Mouse (Mus musculus) embryonic facial prominence, embryonic 15.5 days (tissue): ENCODE measurements around the gene Slc22a26. TPM values are rescaled to one million over a fixed set of nuclear protein-coding genes. Genes with fewer than 3 reads are reported as not detected.
"Not testable (repeated sequence)": the region's sequence is repeated elsewhere in the genome, so short reads cannot be mapped to it uniquely, and the experiment has no call there.

ENCODE experiments used
- ATAC-seq: fragments of 200-750 bp; cut with Nextera tagmentation; 2 replicates; pipeline ENCODE4 v1.8.0; 2017; ENCODE audit warnings: low read depth, moderate TSS enrichment; ENCODE audit not compliant: insufficient number of reproducible peaks, low FRiP score, low TSS enrichment
- H3K27ac ChIP-seq: fragments of 300-500 bp; sonication (generic); replicated peaks from 2 replicates; pipeline ENCODE4 v1.5.1; 2015; ENCODE audit warnings: mild to moderate bottlenecking, inconsistent platforms
- H3K27me3 ChIP-seq: fragments of 300-500 bp; sonication (generic); 2 replicates; pipeline ENCODE4 v1.6.1; 2015; ENCODE audit warnings: inconsistent platforms
- H3K36me3 ChIP-seq: fragments of 300-500 bp; sonication (generic); 2 replicates; pipeline ENCODE4 v1.6.1; 2015; ENCODE audit warnings: mild to moderate bottlenecking, inconsistent platforms
- H3K4me1 ChIP-seq: fragments of 300-500 bp; sonication (generic); 2 replicates; pipeline ENCODE4 v1.6.1; 2015; ENCODE audit warnings: inconsistent platforms
- H3K4me2 ChIP-seq: fragments of 300-500 bp; sonication (generic); replicated peaks from 2 replicates; pipeline ENCODE4 v1.6.1; 2015; ENCODE audit warnings: mild to moderate bottlenecking, inconsistent platforms
- H3K4me3 ChIP-seq: fragments of 300-500 bp; sonication (generic); replicated peaks from 2 replicates; pipeline ENCODE4 v1.5.1; 2015; ENCODE audit warnings: mild to moderate bottlenecking, inconsistent platforms
- H3K9ac ChIP-seq: fragments of 300-500 bp; sonication (generic); 2 replicates; pipeline ENCODE4 v1.6.1; 2015; ENCODE audit warnings: inconsistent platforms
- H3K9me3 ChIP-seq: fragments of 300-500 bp; sonication (generic); replicated peaks from 2 replicates; pipeline ENCODE4 v1.6.1; 2016; ENCODE audit warnings: inconsistent platforms
- WGBS: fragments of 180-500 bp; shearing (Covaris S2); methylation state at CpG from one replicate; pipeline ENCODE4 v1.1.7; 2015; 5-methylcytosine and 5-hydroxymethylcytosine counted together
- polyA plus RNA-seq: library from polyadenylated mRNA; unstranded; fragments of >200 nt; fragmentation: Nextera tagmentation; extraction: Ambion mirVana; gene quantifications from 2 replicates; pipeline ENCODE4 v1.2.1, GENCODE M21; 2015

Slc22a26 gene
- not detected in 2 replicates for polyA plus RNA-seq

DNA sequence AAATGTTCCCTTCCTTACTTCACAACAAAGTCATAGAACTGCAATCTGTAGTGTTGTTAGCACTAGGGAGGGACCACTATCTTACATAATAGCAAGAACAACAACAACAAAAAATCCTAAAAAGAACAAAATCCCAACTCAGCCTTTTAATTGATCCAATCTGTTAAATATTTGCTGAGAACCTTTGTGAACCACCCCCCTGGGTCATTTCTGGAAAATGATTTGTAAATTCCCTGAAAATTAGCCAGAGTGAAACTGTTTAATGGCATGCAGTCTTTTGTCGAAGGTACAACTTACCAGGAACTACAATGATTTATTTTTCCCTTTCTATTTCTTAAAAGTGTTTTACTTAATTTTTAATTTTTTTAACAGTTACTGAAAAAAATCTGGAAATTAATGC lies at the start of gene Slc22a26:
TSS of gene Slc22a26 (minus strand) at position 97 of the 400 bp plus-strand sequence.
- 77% methylated on average over 1 of the region's 1 CpGs for WGBS
- Histone ChIP-seq H3K36me3 (no peaks in the 10 kb centered on the region), H3K4me1 (no peaks in the 10 kb centered on the region), H3K27me3 (no peaks in the 10 kb centered on the region), H3K9me3 (no peaks in the 10 kb centered on the region), H3K9ac (no peak within 1 kb of the TSS), H3K4me3 (no peak within 1 kb of the TSS), H3K27ac (no peak within 1 kb of the TSS), H3K4me2 (no peak within 1 kb of the TSS)
- no peak for ATAC-seq

DNA sequence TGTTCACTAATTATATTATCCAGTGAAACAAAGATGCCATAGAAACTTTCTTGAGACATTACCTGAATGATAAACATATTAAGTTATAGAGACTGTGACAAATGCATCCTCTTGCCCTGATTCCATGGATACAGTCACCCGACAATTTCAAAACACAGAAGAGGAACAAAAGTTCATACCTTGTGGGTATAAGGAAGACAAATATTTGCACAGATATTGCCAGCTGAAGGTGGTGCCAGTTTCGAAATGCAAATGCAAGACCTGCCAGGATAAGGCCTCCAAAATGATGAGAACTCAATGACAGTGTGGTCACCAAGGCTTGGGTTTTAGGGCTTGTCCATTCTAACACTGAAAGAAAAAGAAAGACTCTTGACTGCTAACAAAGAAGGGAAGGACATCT lies 27.4 kb upstream of the Slc22a26 start:
- Histone ChIP-seq H3K27me3 (no peaks in the 10 kb centered on the region), H3K9ac (no peak overlapping the region), H3K4me3 (no peak overlapping the region), H3K9me3 (no peaks in the 10 kb centered on the region; the same call in 1 of the 2 replicates), H3K27ac (no peak overlapping the region), H3K4me1 (no peaks in the 10 kb centered on the region), H3K4me2 (no peak overlapping the region), H3K36me3 (no peaks in the 10 kb centered on the region)
- 64% methylated on average over 2 of the region's 2 CpGs for WGBS
- no peak for ATAC-seq

DNA sequence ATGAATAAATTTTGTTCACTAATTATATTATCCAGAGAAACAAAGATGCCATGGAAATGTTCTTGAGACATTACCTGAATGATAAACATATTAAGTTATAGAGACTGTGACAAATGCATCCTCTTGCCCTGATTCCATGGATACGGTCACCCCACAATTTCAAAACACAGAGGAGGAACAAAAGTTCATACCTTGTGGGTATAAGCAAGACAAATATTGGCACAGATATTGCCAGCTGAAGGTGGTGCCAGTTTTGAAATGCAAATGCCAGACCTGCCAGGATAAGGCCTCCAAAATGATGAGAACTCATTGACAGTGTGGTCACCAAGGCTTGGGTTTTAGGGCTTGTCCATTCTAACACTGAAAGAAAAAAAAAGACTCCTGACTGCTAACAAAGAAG lies 11.9 kb downstream of the Slc22a26 start:
- 86% methylated on average over 1 of the region's 1 CpGs for WGBS
- Histone ChIP-seq H3K9ac (no peak overlapping the region), H3K36me3 (no peaks in the 10 kb centered on the region), H3K27ac (no peak overlapping the region), H3K4me1 (no peaks in the 10 kb centered on the region), H3K4me2 (no peak overlapping the region), H3K9me3 (no peaks in the 10 kb centered on the region), H3K4me3 (no peak overlapping the region), H3K27me3 (no peaks in the 10 kb centered on the region)
- no peak for ATAC-seq

DNA sequence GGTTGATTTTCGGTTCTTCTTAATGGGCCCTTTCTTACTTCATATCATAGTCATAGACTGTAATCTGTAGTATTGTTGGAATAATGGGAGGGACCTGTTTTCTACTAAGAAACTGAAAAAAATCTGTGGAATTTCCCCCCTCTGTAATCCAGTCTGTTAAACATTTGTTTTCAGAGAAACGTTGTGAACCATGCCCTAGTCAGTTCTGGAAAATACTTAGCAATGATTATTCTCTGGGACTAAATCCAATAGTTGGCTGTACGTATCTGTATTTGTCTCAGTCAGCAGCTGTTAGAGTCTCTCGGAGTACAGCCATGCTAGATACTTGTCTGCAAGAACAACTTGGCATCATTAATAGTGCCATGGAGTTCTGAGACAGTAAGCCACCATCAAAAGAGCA lies 27.2 kb downstream of the Slc22a26 start:
- WGBS, result 67% methylated on average over 4 of the region's 4 CpGs
- Histone ChIP-seq H3K4me1 (no peaks in the 10 kb centered on the region), H3K9me3 (no peaks in the 10 kb centered on the region), H3K9ac (no peak overlapping the region), H3K27me3 (no peaks in the 10 kb centered on the region), H3K36me3 (no peaks in the 10 kb centered on the region), H3K4me2 (no peak overlapping the region), H3K4me3 (no peak overlapping the region), H3K27ac (no peak overlapping the region)
- no peak for ATAC-seq

DNA sequence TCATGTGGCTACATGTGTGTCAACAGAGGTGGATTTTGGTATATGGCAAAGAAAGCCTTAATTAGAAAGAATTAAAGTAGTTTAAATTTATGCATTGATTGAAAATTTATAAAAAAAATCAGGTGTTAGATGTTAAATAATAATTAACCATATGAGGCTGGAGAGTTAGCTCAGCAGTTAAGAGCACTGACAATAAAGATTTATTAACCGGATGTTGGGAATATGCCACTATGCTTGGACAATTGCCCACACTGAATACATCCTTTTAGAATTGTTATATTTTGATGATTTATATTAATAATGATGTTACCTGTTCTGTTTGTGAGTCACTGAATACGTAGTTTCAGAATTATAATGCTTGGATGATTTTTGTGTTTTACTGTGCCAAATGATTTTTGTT lies 36.3 kb downstream of the Slc22a26 start:
- H3K9me3 ChIP-seq, result no peaks in the 10 kb centered on the region

DNA sequence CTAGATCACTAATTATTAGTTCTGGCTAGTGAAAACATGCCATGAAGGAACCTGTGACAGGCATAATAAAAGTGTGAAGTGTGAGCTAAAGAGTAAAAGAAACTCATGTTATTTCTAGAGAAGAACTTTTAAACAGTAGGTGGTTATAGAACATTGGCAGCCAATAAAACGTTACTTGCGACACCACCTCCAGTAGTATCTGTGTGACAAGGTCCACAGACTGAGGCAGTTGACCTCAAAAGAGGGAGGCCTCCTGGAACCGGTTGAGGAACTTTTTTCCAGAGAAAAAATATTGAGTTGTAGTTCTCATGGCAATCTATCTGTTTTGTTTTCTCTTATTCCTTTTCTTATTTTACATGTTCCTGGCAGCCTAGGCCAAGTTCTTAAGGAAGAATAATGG lies 36.9 kb downstream of the Slc22a26 start:
- Histone ChIP-seq H3K9ac (no peak overlapping the region), H3K36me3 (no peaks in the 10 kb centered on the region), H3K27ac (no peak overlapping the region), H3K4me2 (no peak overlapping the region), H3K4me3 (no peak overlapping the region), H3K4me1 (no peaks in the 10 kb centered on the region), H3K27me3 (no peaks in the 10 kb centered on the region), H3K9me3 (no peaks in the 10 kb centered on the region)
- ATAC-seq, result no peak
- WGBS, result 80% methylated on average over 3 of the region's 3 CpGs

More for the DNA sequence above, 36.3 kb downstream of the Slc22a26 start:
- no peak overlapping the region for H3K9ac ChIP-seq
- H3K27ac ChIP-seq, result no peak overlapping the region
- no peaks in the 10 kb centered on the region for H3K27me3 ChIP-seq
- H3K4me1 ChIP-seq, result no peaks in the 10 kb centered on the region
- H3K36me3 ChIP-seq, result no peaks in the 10 kb centered on the region
- 79% methylated on average over 2 of the region's 2 CpGs for WGBS
- H3K4me2 ChIP-seq, result no peak overlapping the region
- H3K4me3 ChIP-seq, result no peak overlapping the region
- ATAC-seq, result no peak

DNA sequence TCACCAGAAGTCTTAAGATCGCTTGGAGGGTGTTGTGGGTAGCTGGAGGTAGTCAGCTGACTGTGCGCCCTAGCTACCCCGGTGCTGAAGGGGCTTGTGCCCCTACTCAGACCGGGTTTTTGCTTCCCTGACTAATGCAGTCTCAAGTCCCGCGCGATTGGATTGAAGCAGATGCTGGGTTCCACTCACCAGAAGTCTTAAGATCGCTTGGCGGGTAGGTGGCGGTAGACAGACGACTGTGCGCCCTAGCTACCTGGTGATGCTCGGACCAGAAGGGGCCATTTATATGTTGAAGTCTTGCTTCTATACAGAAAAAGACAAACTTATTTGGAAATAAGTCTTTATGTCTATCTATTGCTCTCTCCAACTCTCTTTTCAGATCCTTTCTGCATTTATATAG lies 49.1 kb downstream of the Slc22a26 start:
- H3K4me2 ChIP-seq, H3K9me3 ChIP-seq, H3K9ac ChIP-seq, H3K36me3 ChIP-seq, H3K27ac ChIP-seq, ATAC-seq, H3K4me1 ChIP-seq, H3K4me3 ChIP-seq, H3K27me3 ChIP-seq: not testable (repeated sequence)
- WGBS, result 68% methylated on average over 13 of the region's 13 CpGs

Other genes starting within 250 kb of the Slc22a26 start
- gene Pla2g16, start 245.2 kb downstream of the Slc22a26 start, polyA plus RNA-seq, result 13.0 and 14.8 TPM in 2 replicates
- gene Lgals12, start 195.5 kb downstream of the Slc22a26 start, polyA plus RNA-seq, result 1.4 and 2.3 TPM in 2 replicates
- 0.21 and 0.38 TPM in 2 replicates for gene Hrasls5, start 190.1 kb downstream of the Slc22a26 start, polyA plus RNA-seq
- gene Slc22a19, start 91.4 kb downstream of the Slc22a26 start, polyA plus RNA-seq, result not detected in 2 replicates
- gene Slc22a27, start 163.4 kb upstream of the Slc22a26 start, polyA plus RNA-seq, result not detected in 2 replicates